Mouse (Mus musculus) heart, embryonic 10.5 days (tissue): ENCODE measurements around the gene Dusp9. TPM values are rescaled to one million over a fixed set of nuclear protein-coding genes. Genes with fewer than 3 reads are reported as not detected.
A peak's percentile ranks its signal among the peaks of the same experiment; 100 is the strongest.

Experiments used
- DNase-seq: peaks from one replicate; pipeline ENCODE4 v3.0.0-alpha.2; 2017; ENCODE audit warnings: low spot score
- H3K27ac ChIP-seq: fragments of 300-500 bp; sonication (generic); 2 replicates; pipeline ENCODE4 v1.5.1; 2016; ENCODE audit warnings: mild to moderate bottlenecking
- H3K27me3 ChIP-seq: fragments of 300-500 bp; sonication (generic); 2 replicates; pipeline ENCODE4 v1.6.1; 2016; ENCODE audit warnings: mild to moderate bottlenecking; ENCODE audit not compliant: poor library complexity, insufficient read depth, severe bottlenecking
- H3K36me3 ChIP-seq: fragments of 300-500 bp; sonication (generic); 2 replicates; pipeline ENCODE4 v1.6.1; 2016; ENCODE audit warnings: mild to moderate bottlenecking, moderate library complexity
- H3K4me1 ChIP-seq: fragments of 300-500 bp; sonication (generic); 2 replicates; pipeline ENCODE4 v1.6.1; 2016; ENCODE audit warnings: mild to moderate bottlenecking
- H3K4me3 ChIP-seq: fragments of 300-500 bp; sonication (generic); 2 replicates; pipeline ENCODE4 v1.5.1; 2016; ENCODE audit warnings: mild to moderate bottlenecking, moderate library complexity
- H3K9me3 ChIP-seq: fragments of 300-500 bp; sonication (generic); 2 replicates; pipeline ENCODE4 v1.6.1; 2016; ENCODE audit warnings: mild to moderate bottlenecking, moderate library complexity
- WGBS: fragments of 180-500 bp; shearing (Covaris S2); methylation state at CpG from one replicate; pipeline ENCODE4 v1.1.7; 2016; 5-methylcytosine and 5-hydroxymethylcytosine counted together
- polyA plus RNA-seq: library from polyadenylated mRNA; unstranded; fragments of >200 nt; fragmentation: Nextera tagmentation; extraction: Ambion mirVana; gene quantifications from 2 replicates; pipeline ENCODE4 v1.2.1, GENCODE M21; 2016

Gene Dusp9
- polyA plus RNA-seq = 26.1 and 65.3 TPM in 2 replicates

- peak; percentile 84 for DNase-seq
- H3K27ac ChIP-seq = peak within 1 kb of the TSS; percentile 81
- WGBS = 11% methylated on average over 28 of the region's 28 CpGs
- H3K27me3 ChIP-seq = peaks cover 80% of the 10 kb centered on the region
- peaks cover 19% of the 10 kb centered on the region for H3K4me1 ChIP-seq
- no peaks in the 10 kb centered on the region; the same call in 1 of the 2 replicates for H3K36me3 ChIP-seq
- no peaks in the 10 kb centered on the region for H3K9me3 ChIP-seq
- H3K4me3 ChIP-seq = peak within 1 kb of the TSS; percentile 57
These were observed at the start of gene Dusp9 for GRCm38 (mm10) chrX:73639255-73639675. Gene Dusp9, plus strand, starts transcription at chrX:73639419.

GRCm38 (mm10) chrX:73593212-73593611 lies 46.0 kb upstream of the Dusp9 start:
- peaks cover 28% of the 10 kb centered on the region; the same call in 1 of the 2 replicates for H3K27me3 ChIP-seq
- no peaks in the 10 kb centered on the region for H3K36me3 ChIP-seq
- DNase-seq = no peak
- no peak overlapping the region for H3K4me3 ChIP-seq
- WGBS = 11% methylated on average over 6 of the region's 6 CpGs
- no peak overlapping the region for H3K27ac ChIP-seq
- H3K4me1 ChIP-seq = no peaks in the 10 kb centered on the region; the same call in 1 of the 2 replicates
- no peaks in the 10 kb centered on the region for H3K9me3 ChIP-seq

GRCm38 (mm10) chrX:73594451-73595121 lies 44.6 kb upstream of the Dusp9 start:
- Histone ChIP-seq H3K36me3 (no peaks in the 10 kb centered on the region), H3K27ac (no peak overlapping the region), H3K9me3 (no peaks in the 10 kb centered on the region), H3K4me1 (no peaks in the 10 kb centered on the region; the same call in 1 of the 2 replicates), H3K27me3 (peaks cover 28% of the 10 kb centered on the region; the same call in 1 of the 2 replicates), H3K4me3 (no peak overlapping the region)
- 23% methylated on average over 12 of the region's 12 CpGs for WGBS
- DNase-seq = no peak

- WGBS = 55% methylated on average over 4 of the region's 4 CpGs
These were observed 43.8 kb upstream of the Dusp9 start for GRCm38 (mm10) chrX:73595297-73595938.

GRCm38 (mm10) chrX:73601456-73601855 lies 37.8 kb upstream of the Dusp9 start:
- 67% methylated on average over 1 of the region's 1 CpGs for WGBS

More at GRCm38 (mm10) chrX:73595297-73595938, 43.8 kb upstream of the Dusp9 start:
- no peaks in the 10 kb centered on the region; the same call in 1 of the 2 replicates for H3K4me1 ChIP-seq
- H3K4me3 ChIP-seq = no peak overlapping the region
- DNase-seq = no peak
- H3K27ac ChIP-seq = no peak overlapping the region
- H3K36me3 ChIP-seq = no peaks in the 10 kb centered on the region
- H3K9me3 ChIP-seq = no peaks in the 10 kb centered on the region
- H3K27me3 ChIP-seq = peaks cover 28% of the 10 kb centered on the region; the same call in 1 of the 2 replicates

GRCm38 (mm10) chrX:73613665-73614064 lies 25.6 kb upstream of the Dusp9 start:
- no peak overlapping the region for H3K4me3 ChIP-seq
- 75% methylated on average over 4 of the region's 4 CpGs for WGBS

More at GRCm38 (mm10) chrX:73601456-73601855, 37.8 kb upstream of the Dusp9 start:
- no peak overlapping the region for H3K27ac ChIP-seq
- no peaks in the 10 kb centered on the region for H3K9me3 ChIP-seq
- H3K27me3 ChIP-seq = no peaks in the 10 kb centered on the region; the same call in 1 of the 2 replicates
- H3K4me1 ChIP-seq = no peaks in the 10 kb centered on the region
- no peak for DNase-seq
- H3K4me3 ChIP-seq = no peak overlapping the region
- no peaks in the 10 kb centered on the region for H3K36me3 ChIP-seq

GRCm38 (mm10) chrX:73615876-73616275 lies 23.3 kb upstream of the Dusp9 start:
- H3K27ac ChIP-seq = no peak overlapping the region
- no peak for DNase-seq
- no peaks in the 10 kb centered on the region for H3K36me3 ChIP-seq
- H3K9me3 ChIP-seq = no peaks in the 10 kb centered on the region
- H3K4me1 ChIP-seq = no peaks in the 10 kb centered on the region
- no peak overlapping the region for H3K4me3 ChIP-seq
- 76% methylated on average over 1 of the region's 1 CpGs for WGBS
- H3K27me3 ChIP-seq = peaks cover 13% of the 10 kb centered on the region; the same call in 1 of the 2 replicates

More at GRCm38 (mm10) chrX:73613665-73614064, 25.6 kb upstream of the Dusp9 start:
- H3K4me1 ChIP-seq = no peaks in the 10 kb centered on the region
- H3K27me3 ChIP-seq = peaks cover 13% of the 10 kb centered on the region; the same call in 1 of the 2 replicates
- no peaks in the 10 kb centered on the region for H3K36me3 ChIP-seq
- H3K27ac ChIP-seq = no peak overlapping the region
- no peaks in the 10 kb centered on the region for H3K9me3 ChIP-seq
- no peak for DNase-seq

- Histone ChIP-seq H3K27ac (no peak overlapping the region), H3K4me3 (no peak overlapping the region), H3K9me3 (no peaks in the 10 kb centered on the region), H3K36me3 (no peaks in the 10 kb centered on the region), H3K27me3 (peaks cover 13% of the 10 kb centered on the region; the same call in 1 of the 2 replicates), H3K4me1 (no peaks in the 10 kb centered on the region)
- no peak for DNase-seq
These were observed 19.8 kb upstream of the Dusp9 start for GRCm38 (mm10) chrX:73619401-73619800.

GRCm38 (mm10) chrX:73619890-73620289 lies 19.3 kb upstream of the Dusp9 start:
- H3K9me3 ChIP-seq = no peaks in the 10 kb centered on the region
- H3K4me1 ChIP-seq = no peaks in the 10 kb centered on the region
- H3K27ac ChIP-seq = no peak overlapping the region
- WGBS = 93% methylated on average over 2 of the region's 2 CpGs
- peaks cover 15% of the 10 kb centered on the region; the same call in 1 of the 2 replicates for H3K27me3 ChIP-seq
- H3K36me3 ChIP-seq = no peaks in the 10 kb centered on the region
- H3K4me3 ChIP-seq = no peak overlapping the region
- no peak for DNase-seq

- H3K27ac ChIP-seq = no peak overlapping the region
- H3K27me3 ChIP-seq = peaks cover 54% of the 10 kb centered on the region; the same call in 1 of the 2 replicates
- no peaks in the 10 kb centered on the region for H3K36me3 ChIP-seq
- H3K4me1 ChIP-seq = no peaks in the 10 kb centered on the region
- H3K9me3 ChIP-seq = no peaks in the 10 kb centered on the region
- no peak overlapping the region for H3K4me3 ChIP-seq
- DNase-seq = no peak
These were observed 12.2 kb upstream of the Dusp9 start for GRCm38 (mm10) chrX:73626981-73627380.

- peaks cover 93% of the 10 kb centered on the region for H3K27me3 ChIP-seq
- H3K9me3 ChIP-seq = no peaks in the 10 kb centered on the region
- H3K27ac ChIP-seq = no peak overlapping the region
- peak overlapping the region; percentile 40; the same call in 1 of the 2 replicates for H3K4me3 ChIP-seq
- DNase-seq = no peak
- 15% methylated on average over 19 of the region's 19 CpGs for WGBS
- no peaks in the 10 kb centered on the region for H3K36me3 ChIP-seq
- peaks cover 19% of the 10 kb centered on the region for H3K4me1 ChIP-seq
These were observed 3.8 kb upstream of the Dusp9 start for GRCm38 (mm10) chrX:73635425-73635824.

GRCm38 (mm10) chrX:73637415-73637814 lies 1.8 kb upstream of the Dusp9 start:
- H3K27ac ChIP-seq = no peak overlapping the region
- 10% methylated on average over 19 of the region's 19 CpGs for WGBS
- DNase-seq = no peak

GRCm38 (mm10) chrX:73639901-73640469 lies 766 bp downstream of the Dusp9 start:
- Histone ChIP-seq H3K27ac (peak overlapping the region; percentile 81), H3K4me3 (peak overlapping the region; percentile 57), H3K4me1 (peaks cover 19% of the 10 kb centered on the region), H3K27me3 (peaks cover 75% of the 10 kb centered on the region), H3K9me3 (no peaks in the 10 kb centered on the region), H3K36me3 (no peaks in the 10 kb centered on the region; the same call in 1 of the 2 replicates)
- DNase-seq = peak; percentile 74
- 18% methylated on average over 40 of the region's 41 CpGs for WGBS

More at GRCm38 (mm10) chrX:73637415-73637814, 1.8 kb upstream of the Dusp9 start:
- Histone ChIP-seq H3K27me3 (peaks cover 89% of the 10 kb centered on the region), H3K9me3 (no peaks in the 10 kb centered on the region), H3K4me3 (peak overlapping the region; percentile 48), H3K4me1 (peaks cover 19% of the 10 kb centered on the region), H3K36me3 (no peaks in the 10 kb centered on the region)
